ENCODE assay signal across 24 mouse cellular contexts in the genomic region with DNA sequence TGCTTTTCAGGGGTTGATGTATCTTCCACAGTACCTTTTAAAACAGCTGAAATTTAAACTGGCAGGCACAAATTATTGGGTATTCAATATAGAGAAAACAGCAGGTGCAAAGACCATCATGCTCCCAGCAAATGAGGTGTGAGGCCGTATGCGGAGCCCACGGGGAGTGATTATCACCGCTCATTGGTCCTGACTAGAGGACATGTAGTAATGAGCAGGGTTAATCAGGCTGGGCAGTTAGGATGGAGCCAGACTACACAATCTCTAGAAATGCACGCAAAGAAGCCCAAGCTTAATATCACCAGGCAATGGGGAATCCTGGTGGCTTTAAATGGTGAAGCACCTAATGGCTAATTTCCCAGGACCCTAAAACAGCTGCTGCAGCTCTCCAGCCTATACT.
DNase-seq lines count a peak whose midpoint lies in the region; ATAC-seq and TF ChIP-seq lines count a peak whose summit lies in the region.
"Had no signal": no experiment of that assay in that cellular context is flagged by ENCODE, and none has a peak within 500 bp of the region (broad histone marks: within the 10 kb centered on the region; RNA-seq: fewer than 3 reads in every experiment).

No protein-coding gene starts in this region.

- no peak overlapping the region for H3K9ac ChIP-seq in forebrain, embryonic 12.5 days
- H3K9ac ChIP-seq in midbrain, embryonic 12.5 days (replicated peaks), result no peak overlapping the region
- H3K9ac ChIP-seq in midbrain, postnatal 0 days (replicated peaks; ENCODE audit: low read length, poor library complexity, severe bottlenecking), result no peak overlapping the region
- no peak overlapping the region for H3K9ac ChIP-seq in neural tube, embryonic 11.5 days (ENCODE audit: low read length)
- no peak overlapping the region for H3K9ac ChIP-seq in neural tube, embryonic 15.5 days (replicated peaks)
- H3K9ac ChIP-seq: embryonic facial prominence, embryonic 15.5 days; heart, embryonic 15.5 days had no signal

- H3K27ac ChIP-seq in forebrain, embryonic 12.5 days, result no peak overlapping the region
- H3K27ac ChIP-seq in forebrain, embryonic 10.5 days, result no peak overlapping the region
- H3K27ac ChIP-seq in midbrain, embryonic 12.5 days (replicated peaks), result no peak overlapping the region
- H3K27ac ChIP-seq in midbrain, postnatal 0 days (ENCODE audit: low read depth, low read length), result no peak overlapping the region
- H3K27ac ChIP-seq in neural tube, embryonic 11.5 days (ENCODE audit: low read depth, low read length), result no peak overlapping the region
- no peak overlapping the region for H3K27ac ChIP-seq in neural tube, embryonic 15.5 days (replicated peaks)
- H3K27ac ChIP-seq: embryonic facial prominence, embryonic 15.5 days; heart, adult 2 months; heart, embryonic 15.5 days had no signal

- no peaks in the 10 kb centered on the region for H3K27me3 ChIP-seq in forebrain, embryonic 12.5 days
- no peaks in the 10 kb centered on the region; the same call in 1 of the 2 replicates for H3K27me3 ChIP-seq in forebrain, embryonic 10.5 days (ENCODE audit: poor library complexity, severe bottlenecking)
- H3K27me3 ChIP-seq in midbrain, embryonic 12.5 days, result no peaks in the 10 kb centered on the region
- H3K27me3 ChIP-seq in midbrain, postnatal 0 days (ENCODE audit: insufficient read depth, low read length), result no peaks in the 10 kb centered on the region
- H3K27me3 ChIP-seq in neural tube, embryonic 11.5 days (ENCODE audit: control insufficient read depth, insufficient read depth, low read length), result no peaks in the 10 kb centered on the region
- no peaks in the 10 kb centered on the region for H3K27me3 ChIP-seq in neural tube, embryonic 15.5 days (replicated peaks)
- H3K27me3 ChIP-seq: embryonic facial prominence, embryonic 15.5 days; heart, embryonic 15.5 days had no signal

- no peak for TF ChIP-seq CTCF in midbrain, postnatal 0 days (IDR thresholded peaks at IDR 0.05)

- H3K4me2 ChIP-seq in forebrain, embryonic 12.5 days, result no peak overlapping the region
- H3K4me2 ChIP-seq in midbrain, embryonic 12.5 days (replicated peaks), result no peak overlapping the region
- no peak overlapping the region for H3K4me2 ChIP-seq in midbrain, postnatal 0 days (ENCODE audit: low read depth, low read length, poor library complexity, severe bottlenecking)
- H3K4me2 ChIP-seq in neural tube, embryonic 11.5 days (ENCODE audit: low read depth), result no peak overlapping the region
- H3K4me2 ChIP-seq in neural tube, embryonic 15.5 days, result no peak overlapping the region
- H3K4me2 ChIP-seq: embryonic facial prominence, embryonic 15.5 days; heart, embryonic 11.5 days; heart, embryonic 15.5 days had no signal

- no peak for DNase-seq in forebrain, embryonic 10.5 days (ENCODE audit: extremely low spot score, low spot score)
- no peak for DNase-seq in midbrain, postnatal 0 days (ENCODE audit: low spot score)
- peak; percentile 36 for DNase-seq in neural tube, embryonic 11.5 days (ENCODE audit: low spot score)
- no peak for DNase-seq in gastrocnemius, postnatal 25 days
- DNase-seq: adrenal gland, adult 8-10 months; adrenal gland, postnatal 36 days; B cell, adult 2 months; cerebellum, adult 11 months; cerebellum, adult 8-10 months; cerebellum, postnatal 14 days; embryo, embryonic 11 days; gastrocnemius, postnatal 10 days; heart, adult 2 months; heart, postnatal 14 days had no signal

- H3K4me1 ChIP-seq in forebrain, embryonic 12.5 days, result no peaks in the 10 kb centered on the region
- H3K4me1 ChIP-seq in forebrain, embryonic 10.5 days, result no peaks in the 10 kb centered on the region
- no peaks in the 10 kb centered on the region for H3K4me1 ChIP-seq in midbrain, embryonic 12.5 days
- no peaks in the 10 kb centered on the region for H3K4me1 ChIP-seq in midbrain, postnatal 0 days (ENCODE audit: insufficient read depth, low read length)
- H3K4me1 ChIP-seq in neural tube, embryonic 11.5 days (ENCODE audit: control insufficient read depth, insufficient read depth, low read length), result no peaks in the 10 kb centered on the region
- H3K4me1 ChIP-seq in neural tube, embryonic 15.5 days, result no peaks in the 10 kb centered on the region
- H3K4me1 ChIP-seq: heart, embryonic 15.5 days had no signal

- H3K4me3 ChIP-seq in forebrain, embryonic 12.5 days (replicated peaks), result no peak overlapping the region
- H3K4me3 ChIP-seq in forebrain, embryonic 10.5 days, result no peak overlapping the region
- H3K4me3 ChIP-seq in midbrain, embryonic 12.5 days, result no peak overlapping the region
- no peak overlapping the region for H3K4me3 ChIP-seq in midbrain, postnatal 0 days (ENCODE audit: low read depth, low read length)
- H3K4me3 ChIP-seq in neural tube, embryonic 11.5 days (ENCODE audit: low read depth, low read length), result no peak overlapping the region
- no peak overlapping the region for H3K4me3 ChIP-seq in neural tube, embryonic 15.5 days (replicated peaks)
- H3K4me3 ChIP-seq: embryonic facial prominence, embryonic 15.5 days; erythroblast, embryonic 14.5 days; heart, adult 2 months; heart, embryonic 15.5 days had no signal

- no peaks in the 10 kb centered on the region for H3K9me3 ChIP-seq in forebrain, embryonic 12.5 days
- H3K9me3 ChIP-seq in forebrain, embryonic 10.5 days, result no peaks in the 10 kb centered on the region
- H3K9me3 ChIP-seq in midbrain, embryonic 12.5 days, result no peaks in the 10 kb centered on the region
- H3K9me3 ChIP-seq in midbrain, postnatal 0 days (ENCODE audit: low read length), result no peaks in the 10 kb centered on the region
- no peaks in the 10 kb centered on the region for H3K9me3 ChIP-seq in neural tube, embryonic 11.5 days (ENCODE audit: control insufficient read depth, low read length)
- no peaks in the 10 kb centered on the region for H3K9me3 ChIP-seq in neural tube, embryonic 15.5 days (replicated peaks)
- H3K9me3 ChIP-seq: embryonic facial prominence, embryonic 15.5 days; G1E; heart, embryonic 15.5 days had no signal

- WGBS in forebrain, embryonic 12.5 days, result 74% methylated on average over 5 of the region's 5 CpGs
- WGBS in forebrain, embryonic 10.5 days, result 83% methylated on average over 5 of the region's 5 CpGs
- 70% methylated on average over 5 of the region's 5 CpGs for WGBS in midbrain, embryonic 12.5 days
- 65% methylated on average over 5 of the region's 5 CpGs for WGBS in midbrain, postnatal 0 days
- WGBS in neural tube, embryonic 11.5 days, result 73% methylated on average over 5 of the region's 5 CpGs
- 34% methylated on average over 5 of the region's 5 CpGs for WGBS in neural tube, embryonic 15.5 days

- peak; percentile 72 for ATAC-seq in forebrain, embryonic 12.5 days (ENCODE audit: low FRiP score)
- peak; percentile 52; the same call in 1 of the 2 replicates for ATAC-seq in midbrain, embryonic 12.5 days (ENCODE audit: low FRiP score, low read depth)
- no peak for ATAC-seq in midbrain, postnatal 0 days (ENCODE audit: low FRiP score)
- ATAC-seq in neural tube, embryonic 11.5 days (ENCODE audit: insufficient read depth, low FRiP score, low TSS enrichment), result peak; percentile 41; the same call in 1 of the 2 replicates
- no peak; the same call in 1 of the 2 replicates for ATAC-seq in neural tube, embryonic 15.5 days (ENCODE audit: low FRiP score)
- ATAC-seq: CD4-positive, CD25-positive, alpha-beta regulatory T cell, adult 4 months; forebrain, embryonic 16.5 days had no signal

- no peaks in the 10 kb centered on the region for H3K36me3 ChIP-seq in forebrain, embryonic 12.5 days (replicated peaks)
- H3K36me3 ChIP-seq in forebrain, embryonic 10.5 days (replicated peaks), result no peaks in the 10 kb centered on the region
- H3K36me3 ChIP-seq in midbrain, embryonic 12.5 days, result no peaks in the 10 kb centered on the region
- no peaks in the 10 kb centered on the region for H3K36me3 ChIP-seq in midbrain, postnatal 0 days (ENCODE audit: insufficient read depth, low read length)
- no peaks in the 10 kb centered on the region for H3K36me3 ChIP-seq in neural tube, embryonic 11.5 days (ENCODE audit: control insufficient read depth, insufficient read depth, low read length)
- H3K36me3 ChIP-seq in neural tube, embryonic 15.5 days, result no peaks in the 10 kb centered on the region
- H3K36me3 ChIP-seq: embryonic facial prominence, embryonic 15.5 days; G1E; heart, embryonic 15.5 days had no signal

Comparison
In these comparisons a context has a peak if more than half of its experiments do, and no peak if none do; other contexts are left out.
1. ATAC-seq: peak in forebrain, embryonic 12.5 days (single experiment), midbrain, embryonic 12.5 days (single experiment) and neural tube, embryonic 11.5 days (single experiment); none in midbrain, postnatal 0 days (single experiment) and neural tube, embryonic 15.5 days (single experiment).